Mouse (Mus musculus) kidney, embryonic 14.5 days (tissue): ENCODE measurements around the gene Dlg2. TPM values are rescaled to one million over a fixed set of nuclear protein-coding genes. Genes with fewer than 3 reads are reported as not detected.

Experiments used
- ATAC-seq: fragments of 200-750 bp; cut with Nextera tagmentation; 2 replicates; pipeline ENCODE4 v1.8.0; 2017; ENCODE audit warnings: moderate number of reproducible peaks, mild to moderate bottlenecking, moderate TSS enrichment, moderate library complexity; ENCODE audit not compliant: low FRiP score, low TSS enrichment
- H3K27ac ChIP-seq: fragments of 300-500 bp; sonication (generic); 2 replicates; pipeline ENCODE4 v1.5.1; 2014; ENCODE audit warnings: low read depth, mild to moderate bottlenecking, low read length, moderate library complexity, mixed read lengths
- H3K27me3 ChIP-seq: fragments of 300-500 bp; sonication (generic); 2 replicates; pipeline ENCODE4 v1.6.1; 2014; ENCODE audit warnings: mild to moderate bottlenecking, low read length; ENCODE audit not compliant: control insufficient read depth, insufficient read depth
- H3K36me3 ChIP-seq: fragments of 300-500 bp; sonication (generic); 2 replicates; pipeline ENCODE4 v1.6.1; 2014; ENCODE audit warnings: low read length, mixed read lengths; ENCODE audit not compliant: control insufficient read depth, insufficient read depth
- H3K4me1 ChIP-seq: fragments of 300-500 bp; sonication (generic); 2 replicates; pipeline ENCODE4 v1.6.1; 2014; ENCODE audit warnings: low read length, mixed read lengths; ENCODE audit not compliant: control insufficient read depth, insufficient read depth
- H3K4me2 ChIP-seq: fragments of 300-500 bp; sonication (generic); replicated peaks from 2 replicates; pipeline ENCODE4 v1.6.1; 2014; ENCODE audit warnings: low read depth, mild to moderate bottlenecking, low read length
- H3K4me3 ChIP-seq: fragments of 300-500 bp; sonication (generic); 2 replicates; pipeline ENCODE4 v1.5.1; 2014; ENCODE audit warnings: mild to moderate bottlenecking, low read length
- H3K9ac ChIP-seq: fragments of 300-500 bp; sonication (generic); 2 replicates; pipeline ENCODE4 v1.6.1; 2014; ENCODE audit warnings: low read depth, mild to moderate bottlenecking, low read length, moderate library complexity
- H3K9me3 ChIP-seq: fragments of 300-500 bp; sonication (generic); 2 replicates; pipeline ENCODE4 v1.6.1; 2016; ENCODE audit warnings: low read length; ENCODE audit not compliant: control insufficient read depth
- WGBS: fragments of 180-500 bp; shearing (Covaris S2); extraction: QIAGEN DNeasy Blood & Tissue Kit; methylation state at CpG from one replicate; pipeline ENCODE4 v1.1.7; 2014; 5-methylcytosine and 5-hydroxymethylcytosine counted together
- polyA plus RNA-seq: library from polyadenylated mRNA; unstranded; fragments of >200 nt; fragmentation: Nextera tagmentation; extraction: Ambion mirVana; gene quantifications from 2 replicates; pipeline ENCODE4 v1.2.1, GENCODE M21; 2014

Dlg2 gene
- polyA plus RNA-seq, 1 experiment from 2014 or later = 0.97 TPM

GRCm38 (mm10) chr7:91090317-91090829 lies 613.9 kb downstream of the Dlg2 start:
- no peak overlapping the region for H3K9ac ChIP-seq
- no peaks in the 10 kb centered on the region for H3K9me3 ChIP-seq
- WGBS = 45% methylated on average over 5 of the region's 5 CpGs
- H3K4me1 ChIP-seq = no peaks in the 10 kb centered on the region
- no peaks in the 10 kb centered on the region for H3K36me3 ChIP-seq
- no peak overlapping the region for H3K4me3 ChIP-seq
- ATAC-seq = no peak
- H3K4me2 ChIP-seq = peak overlapping the region; percentile 38; the same call in 1 of the 2 replicates
- H3K27me3 ChIP-seq = peaks cover 5% of the 10 kb centered on the region
- H3K27ac ChIP-seq = no peak overlapping the region

GRCm38 (mm10) chr7:91090830-91091683 lies 614.6 kb downstream of the Dlg2 start:
- Histone ChIP-seq H3K36me3 (no peaks in the 10 kb centered on the region), H3K9ac (no peak overlapping the region), H3K4me3 (peak overlapping the region; percentile 17), H3K27ac (no peak overlapping the region), H3K4me2 (peak overlapping the region; percentile 38), H3K9me3 (no peaks in the 10 kb centered on the region), H3K27me3 (peaks cover 5% of the 10 kb centered on the region), H3K4me1 (no peaks in the 10 kb centered on the region)
- ATAC-seq = peak; percentile 49; the same call in 1 of the 2 replicates
- 10% methylated on average over 25 of the region's 25 CpGs for WGBS

GRCm38 (mm10) chr7:91096467-91096866 lies 620.0 kb downstream of the Dlg2 start:
- ATAC-seq = no peak
- H3K4me3 ChIP-seq = no peak overlapping the region
- WGBS = 83% methylated on average over 7 of the region's 7 CpGs
- H3K9ac ChIP-seq = no peak overlapping the region
- H3K36me3 ChIP-seq = no peaks in the 10 kb centered on the region
- no peak overlapping the region for H3K4me2 ChIP-seq
- no peaks in the 10 kb centered on the region for H3K4me1 ChIP-seq
- no peak overlapping the region for H3K27ac ChIP-seq
- no peaks in the 10 kb centered on the region for H3K27me3 ChIP-seq
- H3K9me3 ChIP-seq = no peaks in the 10 kb centered on the region

GRCm38 (mm10) chr7:91098521-91098920 lies 622.0 kb downstream of the Dlg2 start:
- Histone ChIP-seq H3K9me3 (no peaks in the 10 kb centered on the region), H3K36me3 (no peaks in the 10 kb centered on the region), H3K9ac (no peak overlapping the region), H3K4me2 (no peak overlapping the region), H3K4me1 (no peaks in the 10 kb centered on the region), H3K27ac (no peak overlapping the region), H3K27me3 (no peaks in the 10 kb centered on the region), H3K4me3 (no peak overlapping the region)
- no peak for ATAC-seq
- WGBS = 83% methylated on average over 3 of the region's 3 CpGs

GRCm38 (mm10) chr7:91109575-91109974 lies 633.1 kb downstream of the Dlg2 start:
- Histone ChIP-seq H3K9me3 (no peaks in the 10 kb centered on the region), H3K27ac (no peak overlapping the region), H3K4me2 (no peak overlapping the region), H3K9ac (no peak overlapping the region), H3K27me3 (no peaks in the 10 kb centered on the region), H3K4me3 (no peak overlapping the region), H3K36me3 (no peaks in the 10 kb centered on the region), H3K4me1 (no peaks in the 10 kb centered on the region)
- WGBS = 67% methylated on average over 3 of the region's 3 CpGs
- ATAC-seq = no peak

GRCm38 (mm10) chr7:91132128-91132527 lies 655.7 kb downstream of the Dlg2 start:
- ATAC-seq = no peak
- no peaks in the 10 kb centered on the region for H3K36me3 ChIP-seq
- no peak overlapping the region for H3K4me2 ChIP-seq
- no peak overlapping the region for H3K9ac ChIP-seq
- 77% methylated on average over 4 of the region's 4 CpGs for WGBS
- no peak overlapping the region for H3K4me3 ChIP-seq
- no peak overlapping the region for H3K27ac ChIP-seq
- no peaks in the 10 kb centered on the region for H3K27me3 ChIP-seq
- no peaks in the 10 kb centered on the region for H3K9me3 ChIP-seq
- H3K4me1 ChIP-seq = no peaks in the 10 kb centered on the region

- H3K36me3 ChIP-seq = no peaks in the 10 kb centered on the region
- H3K27ac ChIP-seq = no peak overlapping the region
- no peak overlapping the region for H3K9ac ChIP-seq
- WGBS = 88% methylated on average over 1 of the region's 1 CpGs
- no peaks in the 10 kb centered on the region for H3K9me3 ChIP-seq
- ATAC-seq = no peak
- H3K4me1 ChIP-seq = no peaks in the 10 kb centered on the region
- H3K27me3 ChIP-seq = no peaks in the 10 kb centered on the region
- H3K4me3 ChIP-seq = no peak overlapping the region
- no peak overlapping the region for H3K4me2 ChIP-seq
Measured at GRCm38 (mm10) chr7:91154096-91154495, 677.6 kb downstream of the Dlg2 start.

GRCm38 (mm10) chr7:91159144-91159543 lies 682.7 kb downstream of the Dlg2 start:
- H3K27me3 ChIP-seq = no peaks in the 10 kb centered on the region
- WGBS = 87% methylated on average over 5 of the region's 5 CpGs
- no peaks in the 10 kb centered on the region for H3K9me3 ChIP-seq
- no peaks in the 10 kb centered on the region for H3K36me3 ChIP-seq
- no peak overlapping the region for H3K27ac ChIP-seq
- H3K9ac ChIP-seq = no peak overlapping the region
- H3K4me1 ChIP-seq = no peaks in the 10 kb centered on the region
- ATAC-seq = no peak
- H3K4me3 ChIP-seq = no peak overlapping the region
- H3K4me2 ChIP-seq = no peak overlapping the region

GRCm38 (mm10) chr7:91161643-91162175 lies 685.2 kb downstream of the Dlg2 start:
- Histone ChIP-seq H3K4me3 (no peak overlapping the region), H3K27ac (no peak overlapping the region), H3K27me3 (no peaks in the 10 kb centered on the region), H3K9me3 (no peaks in the 10 kb centered on the region), H3K36me3 (no peaks in the 10 kb centered on the region), H3K4me2 (no peak overlapping the region), H3K9ac (no peak overlapping the region), H3K4me1 (no peaks in the 10 kb centered on the region)
- WGBS = 70% methylated on average over 2 of the region's 2 CpGs
- ATAC-seq = no peak
